Mouse (Mus musculus) large intestine, adult 2 months (tissue): ENCODE data around the gene Vwa8. TPM values are rescaled to one million over a fixed set of nuclear protein-coding genes. Genes with fewer than 3 reads are reported as not detected.
"Not testable (repeated sequence)": the region's sequence is repeated elsewhere in the genome, so short reads cannot be mapped to it uniquely, and the experiment has no call there.

Experiments used
- DNase-seq: peaks from one replicate; pipeline ENCODE4 v3.0.0-alpha.2; 2012; ENCODE audit warnings: low read depth, low spot score
- WGBS: fragments of 180-500 bp; shearing (Covaris S2); methylation state at CpG from one replicate; pipeline ENCODE4 v1.1.7; 2018; 5-methylcytosine and 5-hydroxymethylcytosine counted together
- polyA plus RNA-seq: library from polyadenylated mRNA; depleted of rRNA; stranded (reverse); fragments of >200 nt; gene quantifications from 2 replicates; pipeline ENCODE4 v1.2.3, GENCODE M21; 2012

The Vwa8 gene
- polyA plus RNA-seq, 1 experiment, result 12.2 TPM

DNA sequence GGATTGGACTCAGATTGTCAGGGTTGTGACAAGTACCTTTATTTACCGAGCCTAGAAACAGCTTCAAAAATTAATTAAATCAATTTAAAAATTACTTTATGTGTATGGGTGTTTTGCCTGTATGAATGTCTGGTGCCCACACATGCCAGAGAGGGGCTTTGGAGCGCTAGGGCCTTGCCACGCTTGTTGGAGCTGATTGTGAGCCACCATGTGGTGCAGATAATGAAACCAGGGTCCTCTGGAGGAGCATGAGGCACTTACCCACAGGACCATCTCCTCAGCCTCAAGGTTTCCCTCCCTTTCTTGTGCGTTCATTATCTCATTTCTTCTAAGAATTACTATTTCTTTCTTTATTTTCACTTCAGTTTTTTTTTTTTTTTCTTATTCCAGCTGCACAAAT is 32.0 kb downstream of the Vwa8 start:
- DNase-seq, result no peak
- 95% methylated on average over 4 of the region's 4 CpGs for WGBS

DNA sequence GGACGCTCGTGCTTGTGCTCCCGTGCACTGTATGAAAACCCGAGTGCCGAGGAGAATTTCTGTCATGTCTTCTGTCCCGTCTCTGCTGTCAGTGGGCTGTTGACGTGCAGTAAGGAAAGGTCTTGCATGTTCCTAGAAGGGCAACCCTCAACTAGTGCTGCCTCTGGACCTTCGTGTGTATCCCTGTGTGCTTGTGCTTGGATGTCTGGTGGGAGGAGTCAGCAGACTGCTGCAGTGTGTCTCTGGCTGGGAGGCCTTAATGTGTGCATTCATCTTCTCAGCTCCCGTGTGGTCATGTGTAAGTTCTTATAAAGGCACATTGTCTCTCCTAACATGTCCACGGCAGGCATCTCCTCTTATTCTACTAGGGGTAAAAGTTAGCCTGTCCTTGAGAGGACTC is 32.7 kb downstream of the Vwa8 start:
- WGBS, result 86% methylated on average over 10 of the region's 10 CpGs
- no peak for DNase-seq

DNA sequence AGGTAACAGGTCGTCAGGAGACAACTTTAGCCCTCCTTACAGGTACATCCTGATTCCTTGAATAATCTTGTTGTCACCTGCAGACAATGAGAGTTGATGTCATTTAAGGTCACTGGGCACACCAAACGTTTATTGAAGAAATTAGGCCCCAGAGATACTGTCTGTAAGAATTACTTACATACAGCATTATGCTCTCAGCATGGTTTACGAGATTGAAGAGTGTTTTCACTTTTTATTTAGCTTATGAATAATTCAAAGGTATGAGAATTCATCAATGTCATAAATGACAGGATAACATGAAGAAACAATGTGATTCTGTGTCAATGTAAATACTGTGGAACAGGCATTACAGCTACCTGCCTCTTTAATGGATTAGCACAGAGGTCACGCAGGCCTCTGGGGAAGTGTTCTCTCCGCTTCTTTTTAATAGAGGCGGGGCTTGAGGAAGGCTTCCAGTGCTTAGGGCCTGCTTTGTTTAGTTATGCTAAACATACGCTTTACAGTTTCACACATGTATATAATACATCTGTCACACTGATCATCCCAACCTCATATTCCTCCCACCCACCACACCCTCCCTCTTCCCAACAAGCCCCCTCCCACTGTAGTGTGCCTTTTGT is 37.2 kb downstream of the Vwa8 start:
- 74% methylated on average over 7 of the region's 7 CpGs for WGBS
- no peak for DNase-seq

DNA sequence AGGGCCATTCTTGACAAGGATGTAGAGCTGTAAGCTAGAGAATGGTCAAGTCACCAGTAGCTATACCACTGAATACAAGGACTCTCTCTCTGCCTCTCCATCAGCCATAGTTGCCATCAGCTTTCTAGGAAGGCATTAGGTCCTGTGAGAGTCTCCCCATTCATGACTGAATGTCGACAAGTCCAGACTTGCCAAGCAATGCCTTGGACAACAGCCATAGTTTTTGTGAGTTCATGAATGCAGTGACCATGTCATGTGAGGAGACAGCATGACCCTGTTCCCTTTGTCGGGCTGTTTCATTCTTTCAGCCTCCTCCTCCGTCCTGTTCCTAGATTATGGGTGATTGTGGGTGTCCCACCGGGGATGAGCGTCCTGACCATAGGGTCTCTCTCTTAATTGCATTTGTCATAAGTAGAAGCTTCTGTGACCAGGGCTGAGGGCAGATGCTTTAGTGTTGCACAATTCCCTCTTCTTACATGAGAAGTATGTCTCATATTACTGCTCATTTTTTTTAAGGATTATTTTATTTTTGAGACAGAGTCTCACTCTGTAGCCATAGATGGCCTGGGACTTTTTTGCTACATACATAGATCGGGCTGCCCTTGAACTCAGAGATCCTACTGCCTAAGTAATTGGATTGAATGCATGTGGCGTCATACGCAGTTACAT is 37.8 kb downstream of the Vwa8 start:
- DNase-seq, result no peak
- 93% methylated on average over 8 of the region's 8 CpGs for WGBS

DNA sequence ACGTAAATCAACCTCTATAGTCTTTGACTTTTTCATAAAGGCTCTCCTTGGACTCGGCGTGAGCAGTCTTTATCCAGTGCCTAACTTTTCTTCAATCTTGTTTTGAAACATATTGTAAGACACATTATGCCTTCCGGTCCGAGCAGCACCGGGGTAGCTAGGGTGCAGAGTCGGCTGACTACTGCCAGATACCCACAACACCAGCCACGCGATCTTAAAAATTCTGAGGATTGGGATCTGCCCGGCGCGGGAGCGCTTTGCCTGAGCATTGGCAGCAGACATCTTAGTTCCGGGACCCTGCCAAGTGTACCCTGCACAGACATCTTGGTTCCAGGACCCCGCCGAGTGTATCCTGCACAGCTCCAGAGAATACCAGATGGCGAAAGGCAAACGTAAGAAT is 38.6 kb downstream of the Vwa8 start:
- WGBS, result 98% methylated on average over 18 of the region's 18 CpGs

GRCm38 (mm10) chr14:78895496-78895895 is 46.6 kb downstream of the Vwa8 start:
- DNase-seq, result peak; percentile 42
- WGBS, result 88% methylated on average over 1 of the region's 1 CpGs

More for the DNA sequence above, 38.6 kb downstream of the Vwa8 start:
- DNase-seq, result not testable (repeated sequence)

DNA sequence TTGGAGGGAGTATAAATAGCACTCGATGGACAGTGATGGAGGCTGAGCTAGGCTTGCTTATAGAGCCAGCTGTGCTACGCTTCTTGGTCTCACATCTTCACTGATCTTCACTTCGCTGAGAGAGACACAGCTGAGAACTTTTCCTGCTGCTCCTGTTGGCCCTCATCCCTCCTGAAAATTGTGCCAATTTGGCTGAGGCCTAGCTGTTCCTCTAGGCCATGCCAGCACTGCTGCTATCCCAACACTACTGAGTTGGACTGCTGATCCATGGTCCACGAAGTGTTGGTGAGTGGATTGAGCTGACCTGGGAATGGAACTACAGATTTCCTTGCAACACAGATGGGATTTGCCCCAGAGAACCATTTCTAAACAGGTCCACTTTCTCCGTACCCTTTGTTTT is 47.4 kb downstream of the Vwa8 start:
- DNase-seq, result no peak
- WGBS, result 77% methylated on average over 5 of the region's 5 CpGs

DNA sequence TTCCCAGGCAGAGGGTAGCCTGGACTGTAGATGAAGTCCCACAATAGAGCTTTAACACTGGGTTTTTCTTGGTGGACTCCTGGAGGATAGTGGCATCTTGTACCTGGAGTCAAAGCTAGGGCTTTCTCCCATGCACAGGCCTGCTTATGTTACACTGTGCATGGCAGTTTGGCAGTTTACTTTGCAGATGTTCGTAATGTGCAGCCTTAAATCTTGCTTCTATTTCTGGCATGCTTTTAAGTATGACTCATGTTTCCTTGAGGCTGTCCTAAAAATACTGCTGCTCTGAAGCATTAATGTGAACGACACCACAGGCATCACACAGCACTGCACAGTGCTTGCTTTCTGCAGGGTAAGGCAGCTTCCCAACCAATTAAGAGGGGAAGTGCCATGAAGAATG is 51.9 kb downstream of the Vwa8 start:
- 11% methylated on average over 2 of the region's 2 CpGs for WGBS
- DNase-seq, result no peak

DNA sequence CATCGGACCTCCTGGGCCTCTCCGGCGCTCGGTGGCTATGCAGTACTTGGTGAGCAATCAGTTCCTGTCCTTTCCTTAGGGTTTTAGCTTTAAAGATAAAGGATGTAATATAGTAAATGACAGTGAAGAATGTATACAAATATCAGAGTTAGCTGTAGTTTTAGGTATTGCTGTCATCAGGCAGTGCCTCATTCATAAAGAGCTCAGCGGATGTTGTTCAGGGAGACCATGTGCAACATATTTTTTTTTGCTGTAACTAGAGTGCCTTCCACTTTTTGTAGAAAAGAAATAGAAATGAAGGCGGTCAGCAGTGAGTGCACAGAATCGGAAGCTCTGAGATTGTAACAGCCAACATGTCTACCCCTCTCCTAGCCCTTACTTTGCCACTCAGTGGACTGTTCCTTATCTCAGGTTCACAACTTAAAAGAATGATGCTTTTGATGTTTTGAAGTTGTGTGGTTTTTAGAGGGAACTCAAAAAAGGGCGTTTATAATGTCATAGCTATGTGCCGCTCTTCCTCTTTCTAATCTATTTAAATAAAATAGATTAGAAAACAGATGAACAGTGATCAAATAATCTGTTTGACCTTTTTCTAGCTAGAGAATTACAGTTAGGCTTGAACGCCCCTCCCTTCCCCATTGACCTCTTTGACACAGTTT is 59.5 kb downstream of the Vwa8 start:
- no peak for DNase-seq
- WGBS, result 90% methylated on average over 10 of the region's 10 CpGs

DNA sequence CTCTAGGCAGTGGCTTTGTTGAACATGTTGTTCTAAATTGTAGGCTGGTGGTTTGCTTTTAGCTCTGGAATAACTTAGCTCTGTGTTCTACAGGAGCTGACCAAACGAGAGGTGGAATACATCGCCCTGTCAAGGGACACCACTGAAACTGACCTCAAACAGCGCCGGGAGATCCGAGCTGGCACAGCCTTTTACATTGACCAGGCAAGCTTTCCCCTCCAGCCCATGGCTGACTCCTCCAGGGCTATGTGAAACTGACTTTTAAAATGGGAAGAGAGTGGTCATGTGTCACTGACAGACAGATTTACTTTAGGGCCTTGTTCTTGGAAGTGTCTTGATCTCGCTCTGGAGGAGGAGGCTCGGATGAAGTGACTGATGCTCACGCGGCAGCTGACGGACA is 63.2 kb downstream of the Vwa8 start:
- WGBS, result 88% methylated on average over 10 of the region's 10 CpGs
- no peak for DNase-seq

DNA sequence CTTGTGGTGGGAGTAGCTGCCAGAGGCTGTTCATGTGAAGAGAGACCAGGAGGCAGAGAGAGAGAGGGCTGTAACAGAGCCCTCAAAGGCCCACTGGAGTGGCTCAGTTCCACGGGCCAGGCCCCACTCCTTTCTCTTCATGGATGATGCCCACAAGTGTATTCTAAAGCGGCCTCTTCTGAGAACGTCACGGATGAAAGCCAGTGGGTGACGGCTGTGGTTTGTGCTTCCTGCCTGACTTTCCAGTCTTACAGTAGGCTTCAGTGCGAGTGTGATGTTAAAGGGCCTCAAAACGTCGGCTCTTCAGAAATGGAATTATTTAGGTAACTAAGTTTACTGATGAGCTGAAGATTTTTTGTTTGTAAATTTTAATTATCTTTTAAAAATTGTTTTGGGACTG is 65.3 kb downstream of the Vwa8 start:
- 89% methylated on average over 8 of the region's 8 CpGs for WGBS
- no peak for DNase-seq

GRCm38 (mm10) chr14:78916691-78917090 is 67.8 kb downstream of the Vwa8 start:
- no peak for DNase-seq
- 93% methylated on average over 2 of the region's 2 CpGs for WGBS

GRCm38 (mm10) chr14:78921219-78921618 is 72.4 kb downstream of the Vwa8 start:
- WGBS, result 56% methylated on average over 2 of the region's 2 CpGs
- no peak for DNase-seq

GRCm38 (mm10) chr14:78923631-78924030 is 74.8 kb downstream of the Vwa8 start:
- WGBS, result 47% methylated on average over 5 of the region's 5 CpGs
- DNase-seq, result peak; percentile 38

DNA sequence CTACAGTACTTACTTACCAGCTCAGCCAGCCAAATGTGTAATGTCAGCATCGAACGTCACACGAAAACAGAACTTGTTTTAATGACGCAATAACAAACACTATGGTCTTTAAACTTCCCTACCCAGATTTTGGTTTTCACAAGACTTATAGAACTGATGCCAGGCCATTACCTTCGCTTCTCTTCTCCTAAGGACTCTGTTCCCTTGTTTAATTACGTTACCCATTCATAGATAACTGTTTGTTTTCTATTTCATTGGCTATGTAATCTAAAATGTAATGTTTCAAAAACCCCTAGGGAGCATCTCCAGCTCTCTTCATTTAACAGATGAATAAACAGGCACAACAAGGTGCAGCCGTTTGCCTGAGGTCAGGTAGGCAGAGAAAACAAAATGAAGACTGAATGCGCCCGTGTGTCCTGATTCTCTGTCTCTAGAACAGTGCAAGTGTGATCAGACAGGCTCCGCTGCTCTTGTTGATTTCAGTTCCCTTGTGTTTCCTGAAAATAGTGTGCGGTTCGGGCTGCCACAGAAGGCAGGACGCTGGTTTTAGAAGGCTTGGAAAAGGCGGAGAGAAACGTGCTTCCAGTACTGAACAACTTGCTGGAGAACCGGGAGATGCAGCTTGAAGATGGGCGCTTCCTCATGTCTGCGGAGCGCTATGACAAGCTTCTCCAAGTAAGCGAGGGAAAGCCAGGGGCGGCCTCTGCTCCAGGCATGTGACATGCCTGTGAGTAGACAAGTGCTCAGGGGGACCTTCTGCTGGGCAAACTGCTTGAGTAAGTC is 76.1 kb downstream of the Vwa8 start:
- no peak for DNase-seq
- WGBS, result 92% methylated on average over 21 of the region's 21 CpGs

GRCm38 (mm10) chr14:78932094-78932493 is 83.2 kb downstream of the Vwa8 start:
- 74% methylated on average over 2 of the region's 2 CpGs for WGBS

GRCm38 (mm10) chr14:78933399-78933798 is 84.5 kb downstream of the Vwa8 start:
- DNase-seq, result no peak
- WGBS, result 94% methylated on average over 8 of the region's 8 CpGs

More at GRCm38 (mm10) chr14:78932094-78932493, 83.2 kb downstream of the Vwa8 start:
- no peak for DNase-seq

GRCm38 (mm10) chr14:78934596-78934995 is 85.7 kb downstream of the Vwa8 start:
- no peak for DNase-seq
- 75% methylated on average over 6 of the region's 6 CpGs for WGBS

DNA sequence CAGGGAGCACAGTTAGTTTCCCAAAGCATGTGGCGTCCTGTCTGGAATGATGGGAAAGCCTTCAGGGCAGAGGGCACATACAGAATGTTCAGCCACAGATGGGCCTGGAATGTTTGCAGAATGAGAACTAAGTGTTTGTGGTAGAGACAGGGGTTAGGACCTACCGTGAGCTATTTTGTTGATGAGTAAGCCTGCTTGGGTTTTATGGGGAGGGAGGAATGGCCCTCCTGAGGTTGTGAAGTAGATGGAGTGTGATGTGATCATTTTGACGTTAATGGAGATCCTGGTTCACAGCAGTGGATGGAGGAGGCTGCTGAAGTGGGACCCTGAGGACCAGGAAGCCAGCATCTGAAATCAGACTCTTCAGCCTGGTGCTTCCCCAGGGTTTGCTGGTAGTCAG is 86.9 kb downstream of the Vwa8 start:
- 67% methylated on average over 3 of the region's 3 CpGs for WGBS
- no peak for DNase-seq

DNA sequence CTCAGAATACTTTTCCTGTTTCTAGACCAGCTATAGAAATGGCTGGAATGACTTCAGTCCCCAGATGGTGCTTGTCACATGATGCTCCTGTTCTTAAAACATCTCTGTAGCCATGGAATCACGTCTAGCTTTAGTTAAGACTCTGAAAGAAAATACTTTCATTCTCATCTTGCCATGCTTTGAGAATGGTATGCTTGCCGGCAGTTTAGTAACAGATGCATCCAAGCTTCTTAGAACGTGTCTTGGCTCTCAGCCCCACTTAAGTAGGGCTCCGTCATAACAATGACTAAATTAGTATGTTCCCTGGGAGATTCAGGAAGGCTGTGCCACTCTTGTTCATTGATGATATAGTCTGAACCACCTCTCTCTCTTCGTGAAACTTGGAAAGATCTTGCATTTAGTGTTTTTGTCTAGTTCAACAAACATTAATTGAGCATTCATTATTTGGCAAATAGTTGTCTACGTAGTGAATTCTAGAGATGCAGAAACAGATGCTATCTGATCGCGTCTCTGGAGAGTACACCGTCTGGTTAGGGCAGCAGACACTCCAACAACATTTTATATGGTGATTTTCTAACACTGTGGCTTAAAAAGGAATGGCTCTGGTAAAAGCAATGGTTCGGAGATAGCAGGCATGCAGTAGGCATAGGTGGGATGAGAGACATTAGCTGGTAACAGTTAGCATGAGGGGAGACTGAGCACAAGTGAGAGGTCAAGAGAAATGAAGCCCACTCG is 93.1 kb downstream of the Vwa8 start:
- no peak for DNase-seq
- 75% methylated on average over 11 of the region's 11 CpGs for WGBS
